Comparison of ENCODE assay signal across 10 mouse cellular contexts in the genomic region with DNA sequence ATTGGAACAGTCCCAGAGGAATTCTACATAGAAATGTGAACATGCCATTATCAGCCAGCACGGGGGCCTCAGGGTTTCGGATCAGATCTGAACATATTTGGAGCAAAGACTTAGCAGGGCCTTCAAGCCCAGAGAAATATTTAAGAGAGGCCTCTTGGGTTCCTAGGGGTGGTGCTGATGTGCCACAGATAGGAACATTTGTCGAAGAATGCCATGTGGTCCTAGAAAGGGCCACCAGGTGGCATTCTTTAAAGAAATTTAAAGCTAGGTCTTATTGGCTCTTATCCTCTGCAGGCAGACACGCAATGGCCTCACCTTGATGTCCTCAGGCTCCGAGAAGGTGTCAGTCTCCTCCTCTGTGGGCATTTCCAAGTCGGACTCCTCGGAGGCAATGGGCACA. TPM values are rescaled to one million over a fixed set of nuclear protein-coding genes. Genes with fewer than 3 reads are reported as not detected.
DNase-seq lines count a peak whose midpoint lies in the region; ATAC-seq and TF ChIP-seq lines count a peak whose summit lies in the region.
"Had no signal": no experiment of that assay in that cellular context is flagged by ENCODE, and none has a peak within 500 bp of the region (broad histone marks: within the 10 kb centered on the region; RNA-seq: fewer than 3 reads in every experiment).

No protein-coding gene starts in this region.

- WGBS in kidney, adult 2 months: 49% methylated on average over 7 of the region's 7 CpGs
- WGBS in kidney, embryonic 14.5 days: 52% methylated on average over 7 of the region's 7 CpGs
- 29% methylated on average over 7 of the region's 7 CpGs for WGBS in heart, postnatal 0 days
- 79% methylated on average over 7 of the region's 7 CpGs for WGBS in midbrain, embryonic 16.5 days

- H3K4me1 ChIP-seq in kidney, adult 2 months (ENCODE audit: control insufficient read depth, insufficient read depth, low read length): peaks cover 8% of the 10 kb centered on the region
- peaks cover 9% of the 10 kb centered on the region for H3K4me1 ChIP-seq in kidney, embryonic 14.5 days (ENCODE audit: control insufficient read depth, insufficient read depth, low read length)
- H3K4me1 ChIP-seq in MEL (ENCODE audit: control insufficient read depth in 1 of 2, insufficient read depth in 2 of 2, low read length in 2 of 2): peaks cover 0 to 24% of the 10 kb centered on the region in 2 experiments; a peak in 2 of 4 replicates
- H3K4me1 ChIP-seq in heart, postnatal 0 days (ENCODE audit: control insufficient read depth, insufficient read depth): peaks cover 15% of the 10 kb centered on the region; the same call in 1 of the 2 replicates
- peaks cover 3% of the 10 kb centered on the region; the same call in 1 of the 2 replicates for H3K4me1 ChIP-seq in midbrain, embryonic 16.5 days (ENCODE audit: control insufficient read depth, insufficient read depth, low read length)

- no peak overlapping the region for H3K4me3 ChIP-seq in kidney, adult 2 months (ENCODE audit: insufficient read depth, low read depth, low read length)
- H3K4me3 ChIP-seq in kidney, embryonic 14.5 days (ENCODE audit: low read length): no peak overlapping the region
- H3K4me3 ChIP-seq in MEL (ENCODE audit: control insufficient read depth in 1 of 2, insufficient read depth in 1 of 2, low read depth in 2 of 2, low read length in 2 of 2): no peak overlapping the region
- no peak overlapping the region for H3K4me3 ChIP-seq in heart, postnatal 0 days (ENCODE audit: low read depth, low read length)
- H3K4me3 ChIP-seq in midbrain, embryonic 16.5 days (ENCODE audit: low read depth, low read length): no peak overlapping the region
- H3K4me3 ChIP-seq: erythroblast, embryonic 14.5 days; limb, embryonic 15.5 days had no signal

- H3K9ac ChIP-seq in kidney, embryonic 14.5 days (ENCODE audit: low read depth, low read length): no peak overlapping the region
- no peak overlapping the region for H3K9ac ChIP-seq in MEL (ENCODE audit: control insufficient read depth, low read depth, low read length, poor library complexity, severe bottlenecking)
- no peak overlapping the region for H3K9ac ChIP-seq in heart, postnatal 0 days (replicated peaks; ENCODE audit: low read depth, low read length)
- no peak overlapping the region for H3K9ac ChIP-seq in midbrain, embryonic 16.5 days (ENCODE audit: low read depth, low read length)
- H3K9ac ChIP-seq: limb, embryonic 15.5 days had no signal

- TF ChIP-seq EP300 in MEL (IDR thresholded peaks at IDR 0.05; ENCODE audit: low read depth in 1 of 2, low read length in 2 of 2): no peak
- TF ChIP-seq EP300 in heart, postnatal 0 days (IDR thresholded peaks at IDR 0.05; ENCODE audit: low read depth): no peak

- ATAC-seq in kidney, embryonic 14.5 days (ENCODE audit: low FRiP score, low TSS enrichment): no peak
- peak; percentile 17 for ATAC-seq in heart, postnatal 0 days (ENCODE audit: insufficient read depth, low read depth)
- peak; percentile 52; the same call in 1 of the 2 replicates for ATAC-seq in megakaryocyte, adult 5-6 weeks (ENCODE audit: poor library complexity, severe bottlenecking)
- ATAC-seq in midbrain, embryonic 16.5 days: no peak

- TF ChIP-seq RAD21 in MEL (IDR thresholded peaks at IDR 0.05; ENCODE audit: low read depth, low read length): peak; percentile 79

- TF ChIP-seq POLR2A in kidney, adult 2 months (IDR thresholded peaks at IDR 0.05; ENCODE audit: low read depth, low read length): no peak
- TF ChIP-seq POLR2A in MEL (IDR thresholded peaks at IDR 0.05; ENCODE audit: control insufficient read depth in 1 of 2, insufficient read depth in 1 of 2, low read depth in 1 of 2, low read length in 2 of 2, poor library complexity in 1 of 2): no peak
- no peak for TF ChIP-seq POLR2A in brain, embryonic 14.5 days (IDR thresholded peaks at IDR 0.05; ENCODE audit: borderline replicate concordance, extremely low read depth, insufficient read depth, insufficient read length, poor library complexity, severe bottlenecking)

- H3K27me3 ChIP-seq in kidney, adult 2 months (replicated peaks; ENCODE audit: control insufficient read depth, insufficient read depth, low read length): no peaks in the 10 kb centered on the region
- no peaks in the 10 kb centered on the region for H3K27me3 ChIP-seq in kidney, embryonic 14.5 days (ENCODE audit: control insufficient read depth, insufficient read depth, low read length)
- peaks cover 0 to 2% of the 10 kb centered on the region in 2 experiments; a peak in 2 of 4 replicates for H3K27me3 ChIP-seq in MEL (ENCODE audit: control insufficient read depth in 1 of 2, insufficient read depth in 2 of 2, low read length in 2 of 2)
- no peaks in the 10 kb centered on the region for H3K27me3 ChIP-seq in heart, postnatal 0 days (ENCODE audit: control insufficient read depth, insufficient read depth, low read length)
- H3K27me3 ChIP-seq in midbrain, embryonic 16.5 days (ENCODE audit: control insufficient read depth, insufficient read depth, low read depth, low read length): no peaks in the 10 kb centered on the region
- H3K27me3 ChIP-seq: limb, embryonic 15.5 days had no signal

- peak; percentile 44 for TF ChIP-seq CTCF in kidney, adult 2 months (conservative IDR thresholded peaks at IDR 0.05; ENCODE audit: insufficient read depth, insufficient read length, low read depth, low read length)
- TF ChIP-seq CTCF in MEL (IDR thresholded peaks at IDR 0.05 in 2 of 3, conservative IDR thresholded peaks at IDR 0.05 in 1 of 3; ENCODE audit: control insufficient read depth in 1 of 3, insufficient read depth in 1 of 3, low read depth in 2 of 3, low read length in 3 of 3, poor library complexity in 1 of 3, severe bottlenecking in 1 of 3): peak; percentile 35 to 99 (median 45)
- peak; percentile 25; the same call in 1 of the 2 replicates for TF ChIP-seq CTCF in brain, embryonic 14.5 days (IDR thresholded peaks at IDR 0.05; ENCODE audit: borderline replicate concordance, extremely low read depth, insufficient read depth, insufficient read length)
- TF ChIP-seq CTCF in heart, postnatal 0 days (IDR thresholded peaks at IDR 0.05; ENCODE audit: low read depth): peak; percentile 62

- H3K79me2 ChIP-seq in MEL (ENCODE audit: control insufficient read depth, insufficient read depth, low read length, poor library complexity): no peaks in the 10 kb centered on the region

- no peak overlapping the region for H3K27ac ChIP-seq in kidney, adult 2 months (ENCODE audit: insufficient read depth, low read depth, low read length)
- no peak overlapping the region for H3K27ac ChIP-seq in kidney, embryonic 14.5 days (ENCODE audit: low read depth, low read length)
- H3K27ac ChIP-seq in MEL (ENCODE audit: control insufficient read depth, low read depth, low read length): no peak overlapping the region
- H3K27ac ChIP-seq in heart, postnatal 0 days (ENCODE audit: low read depth): peak overlapping the region; percentile 83
- no peak overlapping the region for H3K27ac ChIP-seq in midbrain, embryonic 16.5 days (ENCODE audit: low read length)
- H3K27ac ChIP-seq: limb, embryonic 15.5 days had no signal

- H3K36me3 ChIP-seq in kidney, adult 2 months (ENCODE audit: control insufficient read depth, insufficient read depth, low read length): no peaks in the 10 kb centered on the region
- no peaks in the 10 kb centered on the region for H3K36me3 ChIP-seq in kidney, embryonic 14.5 days (ENCODE audit: control insufficient read depth, insufficient read depth, low read length)
- H3K36me3 ChIP-seq in MEL (ENCODE audit: control insufficient read depth in 1 of 2, insufficient read depth in 2 of 2, low read length in 2 of 2): peaks cover 0 to 12% of the 10 kb centered on the region in 2 experiments; a peak in 2 of 4 replicates
- no peaks in the 10 kb centered on the region for H3K36me3 ChIP-seq in heart, postnatal 0 days (replicated peaks; ENCODE audit: control insufficient read depth, insufficient read depth, low read length)
- H3K36me3 ChIP-seq in midbrain, embryonic 16.5 days (ENCODE audit: control insufficient read depth, insufficient read depth, low read length): no peaks in the 10 kb centered on the region
- H3K36me3 ChIP-seq: limb, embryonic 15.5 days had no signal

- no peaks in the 10 kb centered on the region for H3K9me3 ChIP-seq in kidney, embryonic 14.5 days (ENCODE audit: control insufficient read depth, low read length)
- no peaks in the 10 kb centered on the region for H3K9me3 ChIP-seq in MEL (replicated peaks; ENCODE audit: insufficient read depth, low read length)
- no peaks in the 10 kb centered on the region for H3K9me3 ChIP-seq in heart, postnatal 0 days (replicated peaks; ENCODE audit: control insufficient read depth, low read length)
- H3K9me3 ChIP-seq in midbrain, embryonic 16.5 days (replicated peaks; ENCODE audit: control insufficient read depth, low read length, poor library complexity, severe bottlenecking): no peaks in the 10 kb centered on the region
- H3K9me3 ChIP-seq: limb, embryonic 15.5 days had no signal

- H3K4me2 ChIP-seq in kidney, embryonic 14.5 days (replicated peaks; ENCODE audit: low read depth, low read length): no peak overlapping the region
- H3K4me2 ChIP-seq in heart, postnatal 0 days (ENCODE audit: low read depth, low read length): peak overlapping the region; percentile 18; the same call in 1 of the 2 replicates
- no peak overlapping the region for H3K4me2 ChIP-seq in midbrain, embryonic 16.5 days (ENCODE audit: low read length)
- H3K4me2 ChIP-seq: limb, embryonic 15.5 days had no signal

- peak; percentile 52 for DNase-seq in kidney, adult 2 months
- peak; percentile 80 for DNase-seq in MEL (ENCODE audit: low read depth, low spot score)
- peak; percentile 33 for DNase-seq in brain, embryonic 14.5 days (ENCODE audit: low read depth)
- peak; percentile 52 for DNase-seq in heart, postnatal 0 days (ENCODE audit: low spot score)
- DNase-seq in thymus, postnatal 25 days: peak; percentile 73

RNA-seq across cellular contexts. Expression of a gene that starts 15.1 kb away (rescaled TPM):
- polyA plus RNA-seq in kidney, adult 2 months (2012; rRNA removed): 2.7 and 17.9 TPM in 2 replicates
- 7.3 and 7.4 TPM in 2 replicates for polyA plus RNA-seq in kidney, embryonic 14.5 days (2014; fragmentation: Nextera tagmentation; extraction: Ambion mirVana)
- 0.36 and 0.54 TPM in 2 replicates for total RNA-seq in MEL (2012; rRNA removed)
- polyA plus RNA-seq in MEL (2012; ENCODE audit: insufficient read depth in 1 of 2, insufficient read length in 2 of 2, low read depth in 1 of 2, low replicate concordance in 2 of 2, missing spikeins in 1 of 2): 1 to 10 TPM in 1 of 2 experiments, not detected in 1; 2.4 TPM
- polyA plus RNA-seq in brain, embryonic 14.5 days (2012; rRNA removed): 0.48 and 0.62 TPM in 2 replicates
- total RNA-seq in heart, postnatal 0 days (2014; rRNA removed; ENCODE audit: low replicate concordance): 0.19 and 2.2 TPM in 2 replicates
- polyA plus RNA-seq in heart, postnatal 0 days (2015; fragmentation: Nextera tagmentation; extraction: Ambion mirVana): 1.2 and 1.3 TPM in 2 replicates
- 29.3 and 35.4 TPM in 2 replicates for total RNA-seq in megakaryocyte, adult 5-6 weeks (2015)
- total RNA-seq in megakaryocyte, adult 5-6 weeks (2017): 12.6 and 15.4 TPM in 2 replicates
- 0.76 and 0.92 TPM in 2 replicates for polyA plus RNA-seq in midbrain, embryonic 16.5 days (2015; fragmentation: Nextera tagmentation; extraction: Ambion mirVana)

RNA-seq across cellular contexts. Expression of a gene that starts 23.4 kb away (rescaled TPM):
- 0.11 and 1.9 TPM in 2 replicates for polyA plus RNA-seq in kidney, adult 2 months (2012; rRNA removed)
- polyA plus RNA-seq in kidney, embryonic 14.5 days (2014; fragmentation: Nextera tagmentation; extraction: Ambion mirVana): 0.29 and 0.35 TPM in 2 replicates
- 0.15 and 0.16 TPM in 2 replicates for total RNA-seq in MEL (2012; rRNA removed)
- polyA plus RNA-seq in MEL (2012; ENCODE audit: insufficient read depth in 1 of 2, insufficient read length in 2 of 2, low read depth in 1 of 2, low replicate concordance in 2 of 2, missing spikeins in 1 of 2): under 1 TPM in 1 of 2 experiments, not detected in 1; 0.04 TPM
- polyA plus RNA-seq in brain, embryonic 14.5 days (2012; rRNA removed): 0.01 and 0.07 TPM in 2 replicates
- total RNA-seq in heart, postnatal 0 days (2014; rRNA removed; ENCODE audit: low replicate concordance): 0.70 and 0.76 TPM in 2 replicates
- polyA plus RNA-seq in heart, postnatal 0 days (2015; fragmentation: Nextera tagmentation; extraction: Ambion mirVana): 0.23 and 0.51 TPM in 2 replicates
- 0.07 TPM in 1 of 2 replicates, not detected in the other for total RNA-seq in megakaryocyte, adult 5-6 weeks (2015)
- not detected in 2 replicates for total RNA-seq in megakaryocyte, adult 5-6 weeks (2017)
- not detected in 2 replicates for polyA plus RNA-seq in midbrain, embryonic 16.5 days (2015; fragmentation: Nextera tagmentation; extraction: Ambion mirVana)
- polyA plus RNA-seq: erythroblast, embryonic 14.5 days had no signal

RNA-seq across cellular contexts. Expression of a gene that starts 28.0 kb away (rescaled TPM):
- polyA plus RNA-seq in kidney, adult 2 months (2012; rRNA removed): 0.16 TPM in 1 of 2 replicates, not detected in the other
- polyA plus RNA-seq in kidney, embryonic 14.5 days (2014; fragmentation: Nextera tagmentation; extraction: Ambion mirVana): not detected in 2 replicates
- not detected in 2 replicates for total RNA-seq in MEL (2012; rRNA removed)
- polyA plus RNA-seq in MEL (2012; ENCODE audit: insufficient read depth in 1 of 2, insufficient read length in 2 of 2, low read depth in 1 of 2, low replicate concordance in 2 of 2, missing spikeins in 1 of 2): under 1 TPM in 1 of 2 experiments, not detected in 1; 0.08 TPM
- not detected in 2 replicates for polyA plus RNA-seq in brain, embryonic 14.5 days (2012; rRNA removed)
- not detected in 2 replicates for total RNA-seq in heart, postnatal 0 days (2014; rRNA removed; ENCODE audit: low replicate concordance)
- not detected in 2 replicates for polyA plus RNA-seq in heart, postnatal 0 days (2015; fragmentation: Nextera tagmentation; extraction: Ambion mirVana)
- total RNA-seq in megakaryocyte, adult 5-6 weeks (2015): not detected in 2 replicates
- not detected in 2 replicates for total RNA-seq in megakaryocyte, adult 5-6 weeks (2017)
- polyA plus RNA-seq in midbrain, embryonic 16.5 days (2015; fragmentation: Nextera tagmentation; extraction: Ambion mirVana): 1.2 TPM in 1 of 2 replicates, not detected in the other
- polyA plus RNA-seq: erythroblast, embryonic 14.5 days; limb, embryonic 15.5 days had no signal

RNA-seq across cellular contexts. Expression of a gene that starts 35.6 kb away (rescaled TPM):
- 0.12 and 0.58 TPM in 2 replicates for polyA plus RNA-seq in kidney, adult 2 months (2012; rRNA removed)
- 0.46 and 0.49 TPM in 2 replicates for polyA plus RNA-seq in kidney, embryonic 14.5 days (2014; fragmentation: Nextera tagmentation; extraction: Ambion mirVana)
- total RNA-seq in MEL (2012; rRNA removed): not detected in 2 replicates
- polyA plus RNA-seq in MEL (2012; ENCODE audit: insufficient read depth in 1 of 2, insufficient read length in 2 of 2, low read depth in 1 of 2, low replicate concordance in 2 of 2, missing spikeins in 1 of 2): under 1 TPM in 1 of 2 experiments, not detected in 1; 0.61 TPM
- not detected in 2 replicates for polyA plus RNA-seq in brain, embryonic 14.5 days (2012; rRNA removed)
- total RNA-seq in heart, postnatal 0 days (2014; rRNA removed; ENCODE audit: low replicate concordance): 0.50 TPM in 1 of 2 replicates, not detected in the other
- polyA plus RNA-seq in heart, postnatal 0 days (2015; fragmentation: Nextera tagmentation; extraction: Ambion mirVana): 0.49 and 0.55 TPM in 2 replicates
- total RNA-seq in megakaryocyte, adult 5-6 weeks (2015): not detected in 2 replicates
- not detected in 2 replicates for total RNA-seq in megakaryocyte, adult 5-6 weeks (2017)
- not detected in 2 replicates for polyA plus RNA-seq in midbrain, embryonic 16.5 days (2015; fragmentation: Nextera tagmentation; extraction: Ambion mirVana)
- polyA plus RNA-seq: erythroblast, embryonic 14.5 days had no signal

RNA-seq across cellular contexts. Expression of a gene that starts 53.2 kb away (rescaled TPM):
- 0.02 and 0.03 TPM in 2 replicates for polyA plus RNA-seq in kidney, adult 2 months (2012; rRNA removed)
- polyA plus RNA-seq in kidney, embryonic 14.5 days (2014; fragmentation: Nextera tagmentation; extraction: Ambion mirVana): 0.81 and 1.2 TPM in 2 replicates
- total RNA-seq in MEL (2012; rRNA removed): 4.3 and 4.6 TPM in 2 replicates
- polyA plus RNA-seq in MEL (2012; ENCODE audit: insufficient read depth in 1 of 2, insufficient read length in 2 of 2, low read depth in 1 of 2, low replicate concordance in 2 of 2, missing spikeins in 1 of 2): 1 to 10 TPM in 1 of 2 experiments, not detected in 1; 8.9 TPM
- 0.15 and 0.23 TPM in 2 replicates for polyA plus RNA-seq in brain, embryonic 14.5 days (2012; rRNA removed)
- total RNA-seq in heart, postnatal 0 days (2014; rRNA removed; ENCODE audit: low replicate concordance): not detected in 2 replicates
- 0.04 TPM in 1 of 2 replicates, not detected in the other for polyA plus RNA-seq in heart, postnatal 0 days (2015; fragmentation: Nextera tagmentation; extraction: Ambion mirVana)
- total RNA-seq in megakaryocyte, adult 5-6 weeks (2015): 0.09 and 0.14 TPM in 2 replicates
- 0.04 and 0.08 TPM in 2 replicates for total RNA-seq in megakaryocyte, adult 5-6 weeks (2017)
- 0.05 and 0.21 TPM in 2 replicates for polyA plus RNA-seq in midbrain, embryonic 16.5 days (2015; fragmentation: Nextera tagmentation; extraction: Ambion mirVana)
- polyA plus RNA-seq: erythroblast, embryonic 14.5 days had no signal

Comparison
In these comparisons a context has a peak if more than half of its experiments do, and no peak if none do; other contexts are left out.
1. ATAC-seq: peak in heart, postnatal 0 days (single experiment) and megakaryocyte, adult 5-6 weeks (single experiment); none in kidney, embryonic 14.5 days (single experiment) and midbrain, embryonic 16.5 days (single experiment).
2. Peak in every context shown above with its lines, with median percentiles within 50 percentile points of each other: DNase-seq and CTCF ChIP-seq.